29 mouse cellular contexts compared by ENCODE assay signal in genomic region chr16:87707335-87707734, GRCm38 (mm10). TPM values are rescaled to one million over a fixed set of nuclear protein-coding genes. Genes with fewer than 3 reads are reported as not detected.
DNase-seq lines count a peak whose midpoint lies in the region; ATAC-seq and TF ChIP-seq lines count a peak whose summit lies in the region.
"Had no signal": no experiment of that assay in that cellular context is flagged by ENCODE, and none has a peak within 500 bp of the region (broad histone marks: within the 10 kb centered on the region; RNA-seq: fewer than 3 reads in every experiment).

No protein-coding gene starts in this region.

- DNase-seq in kidney, postnatal 36 days = no peak
- DNase-seq in ES-E14 (ENCODE audit: low read depth, low spot score) (no peak), MEL (ENCODE audit: low read depth, low spot score) (peak; percentile 30)
- no peak for DNase-seq in embryo, embryonic 11 days
- DNase-seq: adrenal gland, adult 8-10 months; cerebellum, adult 8-10 months; cerebellum, postnatal 25 days; gastrocnemius, postnatal 10 days; heart, postnatal 10 days; kidney, adult 2 months; layer of hippocampus, postnatal 36 days; left cerebral cortex, postnatal 4 days; lung, embryonic 14.5 days; lung, postnatal 14 days; right cerebral cortex, postnatal 4 days; thymus, postnatal 4 days had no signal

- peaks cover 27% of the 10 kb centered on the region for H3K4me1 ChIP-seq in kidney, embryonic 16.5 days (ENCODE audit: insufficient read depth, low read length)
- H3K4me1 ChIP-seq in ES-E14 (ENCODE audit: control insufficient read depth in 2 of 2, insufficient read depth in 2 of 2, low read length in 2 of 2, poor library complexity in 1 of 2) (peaks cover 1 to 25% of the 10 kb centered on the region in 2 experiments; a peak in 1 of 4 replicates), MEL (ENCODE audit: control insufficient read depth in 1 of 2, insufficient read depth in 2 of 2, low read length in 2 of 2) (peaks cover 11 to 48% of the 10 kb centered on the region in 2 experiments)
- peaks cover 83% of the 10 kb centered on the region for H3K4me1 ChIP-seq in liver, embryonic 16.5 days (ENCODE audit: control insufficient read depth, low read depth, low read length)

- no peaks in the 10 kb centered on the region for H3K27me3 ChIP-seq in kidney, embryonic 16.5 days (ENCODE audit: insufficient read depth, low read length)
- H3K27me3 ChIP-seq in MEL (ENCODE audit: control insufficient read depth in 1 of 2, insufficient read depth in 2 of 2, low read length in 2 of 2) = no peaks in the 10 kb centered on the region
- H3K27me3 ChIP-seq in liver, embryonic 16.5 days (ENCODE audit: control insufficient read depth, insufficient read depth, low read depth, low read length) = no peaks in the 10 kb centered on the region
- H3K27me3 ChIP-seq: heart, embryonic 12.5 days; intestine, embryonic 15.5 days; midbrain, embryonic 12.5 days; neural tube, embryonic 12.5 days had no signal

- peaks cover 65% of the 10 kb centered on the region for H3K79me2 ChIP-seq in MEL (ENCODE audit: control insufficient read depth, insufficient read depth, low read length, poor library complexity)

- TF ChIP-seq RAD21 in MEL (IDR thresholded peaks at IDR 0.05; ENCODE audit: low read depth, low read length) = no peak

- no peak for ATAC-seq in kidney, embryonic 16.5 days (ENCODE audit: low FRiP score, low TSS enrichment)
- ATAC-seq in liver, embryonic 16.5 days (ENCODE audit: low read depth) = no peak
- no peak for ATAC-seq in CD4-positive, CD25-positive, alpha-beta regulatory T cell, adult 4 months
- ATAC-seq: forebrain, embryonic 16.5 days; hindbrain, postnatal 0 days; intestine, embryonic 15.5 days had no signal

- TF ChIP-seq CTCF in MEL (IDR thresholded peaks at IDR 0.05 in 2 of 3, conservative IDR thresholded peaks at IDR 0.05 in 1 of 3; ENCODE audit: control insufficient read depth in 1 of 3, insufficient read depth in 1 of 3, low read depth in 2 of 3, low read length in 3 of 3, poor library complexity in 1 of 3, severe bottlenecking in 1 of 3) = no peak

- H3K27ac ChIP-seq in kidney, embryonic 16.5 days (ENCODE audit: low read length) = no peak overlapping the region
- H3K27ac ChIP-seq in ES-E14 (ENCODE audit: insufficient read depth, low read depth, low read length, poor library complexity, severe bottlenecking) (no peak overlapping the region), MEL (ENCODE audit: control insufficient read depth, low read depth, low read length) (no peak overlapping the region)
- peak overlapping the region; percentile 67; the same call in 1 of the 2 replicates for H3K27ac ChIP-seq in liver, embryonic 16.5 days (ENCODE audit: low read length)
- H3K27ac ChIP-seq: hindbrain, postnatal 0 days; intestine, embryonic 15.5 days; kidney, postnatal 0 days; midbrain, embryonic 12.5 days; neural tube, embryonic 12.5 days; stomach, postnatal 0 days had no signal

- TF ChIP-seq EP300 in MEL (IDR thresholded peaks at IDR 0.05; ENCODE audit: low read depth in 1 of 2, low read length in 2 of 2) = peak in 1 of 2 experiments; percentile 62; a peak in 2 of 4 replicates

- H3K4me3 ChIP-seq in kidney, embryonic 16.5 days (ENCODE audit: low read length) = no peak overlapping the region
- H3K4me3 ChIP-seq in ES-E14 (ENCODE audit: insufficient read depth in 1 of 2, low read depth in 1 of 2, low read length in 2 of 2, poor library complexity in 1 of 2, severe bottlenecking in 1 of 2) (no peak overlapping the region), MEL (ENCODE audit: control insufficient read depth in 1 of 2, insufficient read depth in 1 of 2, low read depth in 2 of 2, low read length in 2 of 2) (no peak overlapping the region)
- no peak overlapping the region for H3K4me3 ChIP-seq in liver, embryonic 16.5 days (ENCODE audit: low read depth, low read length)
- H3K4me3 ChIP-seq: forebrain, embryonic 10.5 days; heart, embryonic 12.5 days; intestine, embryonic 15.5 days; midbrain, embryonic 12.5 days; myocyte; neural tube, embryonic 12.5 days had no signal

- TF ChIP-seq POLR2A in MEL (IDR thresholded peaks at IDR 0.05; ENCODE audit: control insufficient read depth in 1 of 2, insufficient read depth in 1 of 2, low read depth in 1 of 2, low read length in 2 of 2, poor library complexity in 1 of 2) = no peak

- H3K9me3 ChIP-seq in kidney, embryonic 16.5 days (ENCODE audit: low read length) = no peaks in the 10 kb centered on the region
- H3K9me3 ChIP-seq in ES-E14 (ENCODE audit: control insufficient read depth, insufficient read depth, low read depth, low read length) (no peaks in the 10 kb centered on the region), MEL (replicated peaks; ENCODE audit: insufficient read depth, low read length) (no peaks in the 10 kb centered on the region)
- H3K9me3 ChIP-seq in liver, embryonic 16.5 days (replicated peaks; ENCODE audit: control insufficient read depth, low read length) = no peaks in the 10 kb centered on the region
- H3K9me3 ChIP-seq: forebrain, embryonic 10.5 days; heart, embryonic 12.5 days; intestine, embryonic 15.5 days; midbrain, embryonic 12.5 days; neural tube, embryonic 12.5 days had no signal

- H3K9ac ChIP-seq in kidney, embryonic 16.5 days (replicated peaks; ENCODE audit: low read length) = 0 out of 2 replicates have a peak overlapping the region, but pooled peaks have one; percentile 9
- H3K9ac ChIP-seq in ES-E14 (ENCODE audit: insufficient read depth, low read depth, low read length, poor library complexity, severe bottlenecking) = 0 out of 2 replicates have a peak overlapping the region, but pooled peaks have one; percentile 4
- H3K9ac ChIP-seq in MEL (ENCODE audit: control insufficient read depth, low read depth, low read length, poor library complexity, severe bottlenecking) = no peak overlapping the region
- peak overlapping the region; percentile 52 for H3K9ac ChIP-seq in liver, embryonic 16.5 days (ENCODE audit: low read depth, low read length)
- H3K9ac ChIP-seq: heart, embryonic 12.5 days; intestine, embryonic 15.5 days; lung, embryonic 14.5 days; midbrain, embryonic 12.5 days; neural tube, embryonic 12.5 days had no signal

- no peaks in the 10 kb centered on the region for H3K36me3 ChIP-seq in kidney, embryonic 16.5 days (ENCODE audit: insufficient read depth, low read length)
- H3K36me3 ChIP-seq in ES-E14 (ENCODE audit: control insufficient read depth, insufficient read depth, low read length, poor library complexity, severe bottlenecking) = no peaks in the 10 kb centered on the region
- H3K36me3 ChIP-seq in MEL (ENCODE audit: control insufficient read depth in 1 of 2, insufficient read depth in 2 of 2, low read length in 2 of 2) = peaks cover 0 to 45% of the 10 kb centered on the region in 2 experiments; a peak in 2 of 4 replicates
- H3K36me3 ChIP-seq in liver, embryonic 16.5 days (ENCODE audit: control insufficient read depth, insufficient read depth) = no peaks in the 10 kb centered on the region
- H3K36me3 ChIP-seq: forebrain, embryonic 10.5 days; heart, embryonic 12.5 days; intestine, embryonic 15.5 days; midbrain, embryonic 12.5 days; neural tube, embryonic 12.5 days had no signal

- 85% methylated on average over 4 of the region's 4 CpGs for WGBS in kidney, embryonic 16.5 days
- WGBS in liver, embryonic 16.5 days (ENCODE audit: insufficient replicate concordance) = 21% methylated on average over 4 of the region's 4 CpGs

- H3K4me2 ChIP-seq in kidney, embryonic 16.5 days (replicated peaks; ENCODE audit: low read depth, low read length) = no peak overlapping the region
- H3K4me2 ChIP-seq in liver, embryonic 16.5 days (ENCODE audit: low read depth, low read length) = peak overlapping the region; percentile 85; the same call in 1 of the 2 replicates
- H3K4me2 ChIP-seq: intestine, embryonic 15.5 days; lung, embryonic 14.5 days; midbrain, embryonic 12.5 days; neural tube, embryonic 12.5 days had no signal

- in situ Hi-C loops in ES-E14 (cut with MboI; ENCODE audit: low sequenced_read_pairs in 2 of 2, unreplicated experiment in 2 of 2) = no loop called here

TF ChIP-seq in ES-E14, 5 proteins besides CTCF, POLR2A, EP300 and RAD21:
- TF ChIP-seq CHD2 (IDR thresholded peaks at IDR 0.05; ENCODE audit: low read depth, low read length) = no peak
- TF ChIP-seq HCFC1 (IDR thresholded peaks at IDR 0.05; ENCODE audit: borderline replicate concordance, insufficient read depth, low read length) = no peak
- no peak for TF ChIP-seq ZC3H11A (IDR thresholded peaks at IDR 0.05; ENCODE audit: borderline replicate concordance, low read depth, low read length)
- no peak for TF ChIP-seq MAFK (IDR thresholded peaks at IDR 0.05; ENCODE audit: insufficient read depth, low read depth, low read length)
- TF ChIP-seq ZNF384 (IDR thresholded peaks at IDR 0.05; ENCODE audit: low read depth, low read length) = no peak

TF ChIP-seq in MEL, 35 proteins besides CTCF, POLR2A, EP300 and RAD21:
- TF ChIP-seq TCF12 (IDR thresholded peaks at IDR 0.05; ENCODE audit: low read depth, low read length) (peak; percentile 81), JUND (IDR thresholded peaks at IDR 0.05; ENCODE audit: low read depth, low read length) (no peak), NELFE (IDR thresholded peaks at IDR 0.05; ENCODE audit: low read depth, low read length) (no peak), ZKSCAN1 (IDR thresholded peaks at IDR 0.05; ENCODE audit: low read depth, low read length) (no peak), TAL1 (IDR thresholded peaks at IDR 0.05; ENCODE audit: low read length) (peak; percentile 25), BHLHE40 (IDR thresholded peaks at IDR 0.05; ENCODE audit: borderline replicate concordance, low read depth, low read length) (no peak), MXI1 (IDR thresholded peaks at IDR 0.05; ENCODE audit: low read depth, low read length) (peak; percentile 51; the same call in 1 of the 2 replicates), CHD2 (IDR thresholded peaks at IDR 0.05; ENCODE audit: low read length) (no peak), ETS1 (IDR thresholded peaks at IDR 0.05; ENCODE audit: low read depth, low read length) (peak; percentile 70), GATA1 (IDR thresholded peaks at IDR 0.05; ENCODE audit: low read depth, low read length) (peak; percentile 78)
TF ChIP-seq in MEL: peak in this region for 5.

RNA-seq across cellular contexts. Expression of gene Bach1, which starts 8.6 kb away (rescaled TPM):
- polyA plus RNA-seq in kidney, embryonic 16.5 days (2015; fragmentation: Nextera tagmentation; extraction: Ambion mirVana) = 12.0 and 12.5 TPM in 2 replicates
- 16.9 and 19.5 TPM in 2 replicates for total RNA-seq in ES-E14 (2012; rRNA removed)
- 21.1 and 23.1 TPM in 2 replicates for total RNA-seq in MEL (2012; rRNA removed)
- polyA plus RNA-seq in MEL (2012; ENCODE audit: insufficient read depth in 1 of 2, insufficient read length in 2 of 2, low read depth in 1 of 2, low replicate concordance in 2 of 2, missing spikeins in 1 of 2) = 10 to 100 TPM in 1 of 2 experiments, not detected in 1; 20.5 TPM
- 5.8 and 6.6 TPM in 2 replicates for polyA plus RNA-seq in liver, embryonic 16.5 days (2015; fragmentation: Nextera tagmentation; extraction: Ambion mirVana)
- polyA plus RNA-seq in CD4-positive, CD25-positive, alpha-beta regulatory T cell, adult 4 months (2017; shearing (Covaris generic)) = 1 to 10 TPM; 3.4 to 3.9 TPM
